Mouse (Mus musculus) left cerebral cortex, adult 11 months (tissue): ENCODE measurements around the gene Rai1.
A peak's percentile ranks its signal among the peaks of the same experiment; 100 is the strongest.

ENCODE experiments used
- DNase-seq: peaks from one replicate; pipeline ENCODE4 v3.0.0; 2022; ENCODE audit warnings: low spot score

Gene Rai1

DNA sequence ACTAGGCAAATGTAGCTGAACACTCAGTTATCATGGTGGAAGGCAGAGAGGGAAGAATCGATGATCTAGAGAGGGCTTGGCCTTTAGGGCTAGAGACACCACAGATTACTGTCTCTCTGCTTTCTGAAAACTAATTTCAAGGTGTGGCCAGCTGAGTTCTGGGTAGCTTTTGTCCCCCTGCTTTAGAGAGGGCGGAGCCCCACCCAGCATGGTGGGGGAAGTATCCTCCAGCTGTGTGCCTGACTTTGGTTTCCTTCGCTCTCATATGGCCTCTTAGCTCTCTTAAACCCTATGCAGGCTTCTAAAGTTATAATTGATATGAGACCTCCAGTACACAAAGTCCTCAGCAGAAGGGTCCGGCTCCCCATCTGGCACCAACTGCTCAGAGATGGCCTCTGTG, 58.5 kb downstream of the Rai1 start:
- DNase-seq, result no peak

DNA sequence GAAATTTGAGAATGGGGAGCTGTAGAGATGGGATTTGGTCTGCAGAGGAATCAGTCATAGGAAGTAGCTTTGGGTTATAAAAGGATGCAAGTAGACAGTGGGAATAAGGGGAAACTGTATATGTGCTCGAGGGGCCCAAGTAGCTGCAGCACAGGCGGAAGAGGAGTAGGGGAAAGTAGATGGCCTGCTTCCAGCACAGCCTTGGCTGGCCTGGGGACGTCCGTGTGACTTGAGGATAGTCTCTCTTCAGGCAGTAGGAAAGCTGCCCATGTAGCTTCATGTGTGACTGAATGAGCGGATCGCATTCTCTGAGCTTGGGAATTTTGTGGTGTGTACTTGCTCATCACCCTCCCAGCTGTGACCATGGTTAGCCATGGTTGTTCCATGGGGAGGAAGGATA, 59.6 kb downstream of the Rai1 start:
- DNase-seq, result no peak

DNA sequence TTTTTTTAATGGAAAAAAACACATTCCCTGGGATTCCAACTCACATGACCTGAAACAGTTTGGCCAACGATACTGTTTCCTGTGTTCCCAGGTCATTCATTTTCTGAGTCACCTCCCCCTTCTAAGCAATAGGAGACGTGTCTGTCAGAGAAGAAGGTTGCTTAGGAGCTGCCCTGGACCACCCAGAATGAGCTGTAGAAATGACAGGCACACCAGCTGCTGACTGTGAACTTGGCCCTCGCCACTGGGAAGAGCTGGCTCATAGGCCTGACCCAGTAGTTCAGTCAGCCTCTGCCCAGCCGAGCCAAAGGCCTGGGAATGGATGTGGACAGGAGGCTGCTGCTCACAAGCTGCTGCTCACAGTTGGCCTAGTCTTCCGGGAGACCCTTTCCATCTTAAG, 60.3 kb downstream of the Rai1 start:
- DNase-seq, result no peak

DNA sequence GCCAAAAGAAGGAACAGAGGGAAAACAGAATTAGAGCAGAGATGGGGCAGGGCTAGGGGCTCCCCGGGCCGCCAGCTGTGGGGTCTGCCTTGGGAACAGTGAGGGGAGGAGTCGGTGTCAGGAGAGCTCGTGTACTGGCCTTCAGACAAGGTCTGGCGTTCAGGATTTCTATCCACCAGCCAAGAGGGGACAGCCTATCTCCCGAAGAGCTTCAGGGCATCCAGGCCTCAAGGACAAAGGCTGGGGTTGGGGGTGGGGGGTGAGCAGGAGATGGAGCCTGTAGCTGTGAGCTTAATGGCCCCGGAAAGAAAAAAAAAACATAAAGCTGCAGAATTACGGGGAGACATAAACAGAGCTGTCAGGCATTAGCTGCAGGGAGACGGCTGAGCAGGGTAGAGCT, 64.0 kb downstream of the Rai1 start:
- no peak for DNase-seq

DNA sequence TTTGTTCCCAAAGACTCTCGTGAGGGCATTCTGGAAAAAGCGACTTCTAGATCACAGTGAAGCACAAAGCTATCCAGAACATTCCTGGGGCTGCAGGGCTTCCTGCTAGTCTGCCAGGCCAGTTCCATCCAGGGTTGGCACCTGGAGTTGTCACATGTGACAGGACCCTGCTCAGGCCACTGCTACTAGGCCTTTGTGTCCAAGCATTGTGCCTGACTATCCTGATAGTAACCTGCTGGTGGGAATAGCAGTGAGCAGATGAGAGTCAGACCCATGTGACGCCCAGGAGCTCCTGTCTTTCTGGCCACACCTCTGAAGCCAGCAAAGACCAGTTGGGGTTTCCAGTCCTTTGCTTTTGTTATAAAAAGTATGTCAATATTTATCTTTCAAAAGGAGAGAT, 67.3 kb downstream of the Rai1 start:
- no peak for DNase-seq

DNA sequence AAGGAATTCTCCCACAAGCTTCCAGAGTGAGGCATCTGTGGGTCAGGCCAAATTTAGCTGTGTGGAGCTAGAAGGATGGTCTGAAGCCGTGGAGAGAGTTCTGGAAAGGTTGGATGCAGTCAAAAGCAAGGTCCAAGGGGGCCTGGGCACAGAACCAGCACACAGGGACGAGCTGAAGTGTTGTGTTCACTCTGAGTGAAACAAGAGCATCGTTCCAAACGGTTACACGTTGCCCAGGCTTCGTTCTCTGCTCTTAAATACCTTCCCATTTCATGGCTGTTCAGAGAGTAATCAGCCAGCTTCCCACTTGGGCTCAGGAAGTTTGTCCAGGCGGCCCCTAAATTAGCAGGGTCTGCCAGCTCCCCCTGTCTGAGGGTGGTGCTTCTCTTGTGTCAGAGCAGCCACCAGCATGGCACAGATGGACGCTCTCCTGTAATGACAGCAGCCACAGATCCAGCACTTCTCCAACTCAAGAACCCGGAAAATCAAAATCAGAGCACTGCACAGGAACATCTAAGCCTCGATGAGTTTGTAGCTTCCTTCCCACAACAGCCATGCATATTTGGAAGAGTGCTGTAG, 68.9 kb downstream of the Rai1 start:
- no peak for DNase-seq

DNA sequence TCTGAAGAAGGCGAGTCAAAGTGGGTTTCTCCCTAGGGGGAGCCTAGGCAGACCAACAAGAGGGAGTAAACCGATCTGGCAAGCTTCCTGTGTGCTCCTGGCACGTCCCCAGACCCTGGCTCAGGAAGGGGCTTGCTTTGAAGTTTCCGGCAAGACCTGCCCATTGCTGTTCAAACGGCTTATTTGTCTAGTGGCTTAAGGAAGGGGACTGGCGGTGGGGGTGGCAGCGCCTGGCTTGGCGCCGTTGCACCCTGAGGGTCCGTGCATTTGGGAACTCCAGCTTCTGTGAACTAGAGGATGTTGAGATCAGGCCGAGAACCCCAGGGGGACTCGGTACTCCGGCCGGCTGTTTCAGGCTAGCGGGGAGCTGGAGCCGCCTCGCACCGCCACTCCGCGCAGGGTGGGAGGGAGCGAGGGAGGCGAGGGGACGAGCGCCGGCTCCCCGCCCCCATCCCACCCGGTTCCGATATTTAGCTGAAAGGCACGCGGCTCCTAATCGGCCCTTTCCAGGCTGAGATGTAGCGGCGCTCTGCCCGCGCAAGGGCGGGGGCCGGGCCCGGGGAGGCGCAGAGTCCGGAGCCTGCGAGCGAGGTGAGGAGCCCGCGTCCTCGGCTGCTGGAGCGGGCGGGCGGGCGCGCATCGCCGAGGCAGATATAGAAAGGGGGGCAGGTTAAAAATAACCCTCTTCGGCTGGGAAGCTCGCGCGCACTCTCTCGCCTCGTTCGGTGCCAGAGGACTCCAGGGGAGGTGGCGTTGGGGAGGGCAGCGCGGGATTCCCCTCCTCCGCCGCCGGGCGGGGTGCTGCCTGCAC, 70.8 kb downstream of the Rai1 start:
- DNase-seq, result peak; percentile 73

DNA sequence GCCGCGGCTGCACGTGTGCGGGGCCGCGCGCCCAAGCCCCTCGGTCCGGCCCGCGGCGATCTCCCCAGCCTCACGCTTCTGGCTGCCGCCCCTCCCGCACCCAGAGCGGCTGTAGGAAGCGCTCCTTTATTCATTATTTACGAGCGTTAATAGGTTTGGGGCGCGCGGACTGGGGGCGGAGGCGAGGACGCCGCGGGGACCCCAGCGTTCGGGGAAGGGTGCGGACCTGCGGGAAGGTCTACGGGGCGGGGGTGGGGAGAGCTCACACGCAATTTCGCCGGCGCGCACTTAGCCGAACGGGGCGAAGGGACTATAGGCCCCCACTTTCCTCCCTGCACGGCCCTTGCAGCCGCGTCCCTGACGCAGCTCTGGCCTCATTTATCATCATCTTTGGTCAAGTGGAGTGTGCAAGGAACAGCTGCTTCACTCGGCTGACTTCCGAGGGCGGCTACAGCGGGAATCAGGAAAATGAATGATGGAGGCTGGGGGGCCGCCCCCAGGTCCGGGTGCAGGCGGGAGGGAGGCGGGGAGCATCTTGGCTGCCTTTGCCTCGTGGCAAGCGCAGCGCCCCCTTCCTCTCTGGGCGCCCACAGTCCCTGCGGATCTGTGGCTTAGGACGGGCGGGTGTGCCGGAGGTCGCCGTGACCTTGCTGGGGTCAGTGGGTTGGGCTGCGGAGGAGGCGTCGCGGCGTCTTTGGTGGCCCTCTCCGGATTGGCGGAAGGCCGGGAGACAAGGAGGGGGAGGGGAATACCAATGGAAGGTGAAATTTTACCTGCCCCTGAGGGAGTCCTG, 71.6 kb downstream of the Rai1 start:
- DNase-seq, result peak; percentile 72

DNA sequence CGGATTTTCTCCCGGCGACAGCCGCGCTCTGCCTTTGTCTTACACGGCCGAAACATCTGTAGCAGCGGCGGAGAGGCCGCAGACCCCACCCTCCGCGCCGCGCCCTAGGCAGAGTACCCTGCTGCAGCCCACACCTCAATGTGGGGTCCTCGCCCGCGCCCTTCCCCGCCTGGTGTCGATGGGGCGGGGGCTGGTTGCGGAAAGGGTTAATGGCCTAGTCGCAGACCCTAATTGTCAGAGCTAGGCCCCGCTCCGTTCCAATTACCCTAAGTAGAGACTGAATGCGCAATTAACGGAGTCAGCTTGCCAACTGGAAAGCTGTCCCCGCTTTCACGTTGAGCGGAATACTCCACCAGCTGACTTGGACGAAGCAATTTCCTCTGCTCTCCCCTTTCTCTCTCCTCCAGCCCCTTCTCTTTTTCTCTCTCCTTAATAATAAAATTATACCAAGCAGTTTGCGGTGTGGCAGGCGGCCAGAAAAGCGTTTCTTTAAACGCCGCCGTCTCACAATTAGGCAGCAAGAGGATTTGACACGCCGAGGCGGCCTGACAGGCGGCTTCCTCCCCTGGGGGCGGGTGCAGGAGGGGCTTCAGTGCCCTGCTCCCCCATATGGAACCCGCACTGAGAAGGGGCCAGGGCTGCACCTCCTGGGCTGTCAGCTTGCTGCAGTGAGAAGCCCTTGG, 72.3 kb downstream of the Rai1 start:
- DNase-seq, result peak; percentile 58

DNA sequence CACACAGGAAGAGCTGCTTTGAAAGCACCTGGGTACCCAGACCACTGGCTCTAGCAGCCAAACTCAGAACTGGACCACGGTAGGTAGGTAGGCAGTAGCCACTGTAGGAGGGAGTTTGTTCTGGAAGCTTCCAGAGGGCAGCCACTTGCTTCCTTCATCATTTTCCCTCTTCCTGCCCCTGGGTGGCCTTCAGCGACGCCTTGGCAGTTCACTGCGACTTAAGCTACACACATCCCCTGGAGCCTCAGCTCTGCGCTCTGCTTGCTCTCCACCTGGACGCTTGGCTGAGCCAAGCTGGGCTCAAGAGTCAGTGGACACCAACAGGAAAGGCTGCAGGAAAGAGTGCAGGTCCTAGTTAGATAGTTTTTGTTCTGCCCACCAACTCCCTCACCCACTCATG, 73.2 kb downstream of the Rai1 start:
- DNase-seq, result no peak

DNA sequence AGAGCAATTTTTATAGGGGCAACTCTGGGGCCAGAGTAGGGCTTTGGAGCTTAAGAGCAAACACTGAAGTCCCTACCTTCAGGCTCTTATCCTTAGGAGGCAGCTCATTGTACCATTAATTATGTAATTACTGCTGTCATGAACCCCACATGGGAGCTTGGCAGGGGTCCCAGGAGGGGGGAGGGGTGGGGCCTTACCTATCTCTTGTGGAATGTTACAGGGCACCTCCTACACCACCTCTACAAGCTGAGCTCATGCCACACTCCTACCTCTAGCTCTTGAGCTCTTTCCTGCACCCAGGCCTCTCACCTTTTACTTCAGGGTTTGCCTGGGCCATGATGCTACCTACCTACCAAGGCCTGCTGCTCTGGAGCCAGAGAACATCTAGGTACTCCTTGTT, 73.7 kb downstream of the Rai1 start:
- DNase-seq, result no peak

DNA sequence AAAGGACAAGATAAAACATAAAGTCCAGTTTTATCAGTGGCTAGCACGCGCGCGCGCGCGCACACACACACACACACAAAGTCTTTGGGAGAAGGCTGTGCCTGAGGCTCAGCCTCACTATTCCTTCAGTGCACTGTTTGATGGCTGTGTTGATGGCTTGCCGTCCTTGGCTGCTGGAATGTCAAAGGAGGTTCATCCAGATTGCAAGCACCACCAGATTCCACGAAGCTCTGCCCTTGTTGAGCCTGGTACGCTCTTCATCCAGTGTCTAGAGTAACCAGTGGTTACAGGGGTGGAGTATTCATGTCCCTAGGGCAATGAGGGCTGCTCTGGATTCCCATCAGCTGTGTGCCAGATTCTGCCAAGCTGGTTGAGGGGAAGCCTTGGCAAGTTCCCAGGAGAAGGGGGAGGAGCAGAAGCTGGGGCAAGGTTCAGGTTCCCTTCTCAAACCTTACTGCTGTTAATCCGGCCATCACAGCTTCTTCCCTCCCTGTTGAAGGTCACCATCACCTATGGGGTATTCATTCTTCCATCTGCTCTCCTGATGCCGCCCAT, 77.4 kb downstream of the Rai1 start:
- DNase-seq, result no peak

DNA sequence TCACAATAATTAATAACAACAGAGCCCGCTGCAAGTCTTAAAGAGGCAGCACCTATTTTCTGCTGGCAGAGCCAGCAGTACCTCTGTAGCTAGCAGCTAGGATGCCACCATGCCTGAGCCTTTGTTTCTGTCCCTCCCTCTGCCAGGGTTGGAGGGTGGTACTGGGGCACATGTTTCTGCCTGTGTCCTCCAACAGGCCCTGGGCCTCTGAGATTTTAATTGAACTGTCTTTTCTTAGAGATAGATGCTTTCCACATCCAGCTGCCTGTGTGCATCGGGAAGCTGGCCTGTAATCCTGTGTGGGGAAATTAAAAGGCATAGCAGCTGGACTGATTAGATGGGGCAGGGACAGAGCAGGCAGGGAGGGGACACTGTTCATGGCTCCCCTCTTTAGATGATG, 77.9 kb downstream of the Rai1 start:
- no peak for DNase-seq

DNA sequence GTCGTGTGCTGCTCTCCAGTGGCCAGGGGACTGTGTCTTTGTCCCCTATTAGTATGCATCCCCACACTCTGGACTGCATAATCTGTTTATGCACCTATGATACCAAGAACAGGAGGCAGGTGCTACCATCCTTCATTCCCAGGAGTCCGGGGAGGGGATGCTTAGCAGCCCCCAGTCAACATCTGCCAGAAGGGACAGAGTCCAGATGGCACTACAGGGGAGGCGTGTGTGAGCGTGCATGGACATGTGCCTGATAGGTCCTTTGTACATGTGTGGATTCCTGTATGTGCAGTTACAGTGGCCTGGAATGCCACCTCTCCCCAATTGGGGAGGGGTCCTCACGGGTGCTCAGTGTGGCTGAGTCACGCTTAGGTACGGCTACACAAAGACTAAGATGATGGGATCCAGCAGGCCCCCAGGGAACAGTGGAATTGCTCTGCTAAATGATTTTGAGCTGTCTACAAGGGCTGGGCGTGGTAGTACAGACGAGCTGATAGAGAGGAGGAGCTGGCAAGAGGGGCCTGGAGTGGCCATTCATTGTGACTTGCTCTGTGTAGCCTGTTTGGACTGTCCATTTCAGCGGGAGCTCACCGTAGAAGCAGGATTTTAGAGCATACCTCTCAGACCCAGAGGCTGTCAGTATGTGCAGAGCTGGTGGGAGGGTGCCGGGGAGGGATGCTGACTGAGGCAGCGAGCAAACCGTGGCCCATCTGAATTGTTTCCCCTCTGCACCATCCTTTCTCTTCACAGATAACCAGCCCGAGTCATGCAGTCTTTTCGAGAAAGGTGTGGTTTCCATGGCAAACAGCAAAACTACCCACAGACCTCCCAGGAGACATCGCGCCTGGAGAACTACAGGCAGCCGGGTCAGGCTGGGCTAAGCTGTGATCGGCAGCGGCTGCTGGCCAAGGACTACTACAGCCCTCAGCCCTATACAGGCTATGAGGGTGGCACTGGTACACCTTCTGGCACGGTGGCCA, 79.8 kb downstream of the Rai1 start:
- no peak for DNase-seq

DNA sequence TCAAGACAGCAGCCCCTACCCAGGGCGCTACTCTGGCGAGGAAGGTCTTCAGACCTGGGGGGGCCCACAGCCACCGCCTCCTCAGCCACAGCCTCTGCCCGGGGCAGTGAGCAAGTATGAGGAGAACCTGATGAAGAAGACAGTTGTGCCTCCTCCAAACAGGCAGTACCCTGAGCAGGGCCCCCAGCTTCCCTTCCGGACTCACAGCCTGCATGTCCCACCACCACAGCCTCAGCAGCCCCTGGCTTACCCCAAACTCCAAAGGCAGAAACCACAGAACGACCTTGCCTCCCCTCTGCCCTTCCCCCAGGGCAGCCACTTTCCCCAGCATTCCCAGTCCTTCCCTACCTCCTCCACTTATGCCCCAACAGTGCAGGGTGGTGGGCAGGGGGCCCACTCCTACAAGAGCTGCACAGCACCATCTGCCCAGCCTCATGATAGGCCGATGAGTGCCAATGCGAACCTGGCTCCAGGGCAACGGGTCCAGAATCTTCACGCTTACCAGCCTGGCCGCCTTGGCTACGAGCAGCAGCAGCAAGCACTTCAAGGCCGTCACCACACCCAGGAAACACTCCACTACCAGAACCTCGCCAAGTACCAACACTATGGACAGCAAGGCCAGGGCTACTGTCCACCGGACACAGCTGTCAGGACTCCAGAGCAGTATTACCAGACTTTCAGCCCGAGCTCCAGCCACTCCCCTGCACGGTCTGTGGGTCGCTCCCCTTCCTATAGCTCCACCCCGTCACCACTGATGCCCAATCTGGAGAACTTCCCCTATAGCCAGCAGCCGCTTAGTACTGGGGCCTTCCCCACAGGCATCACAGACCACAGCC, 80.8 kb downstream of the Rai1 start:
- no peak for DNase-seq

DNA sequence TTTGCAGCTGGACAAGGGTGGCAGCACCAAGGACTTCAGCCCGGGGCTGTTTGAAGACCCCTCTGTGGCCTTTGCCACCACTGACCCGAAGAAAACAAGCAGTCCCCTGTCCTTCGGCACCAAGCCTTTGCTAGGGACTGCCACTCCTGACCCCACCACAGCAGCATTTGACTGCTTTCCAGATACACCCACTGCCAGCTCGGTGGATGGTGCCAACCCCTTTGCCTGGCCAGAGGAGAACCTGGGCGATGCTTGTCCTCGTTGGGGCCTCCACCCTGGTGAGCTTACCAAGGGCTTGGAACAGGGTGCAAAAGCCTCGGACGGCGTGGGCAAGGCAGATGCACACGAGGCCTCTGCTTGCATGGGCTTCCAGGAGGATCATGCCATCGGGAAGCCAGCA, 82.3 kb downstream of the Rai1 start:
- no peak for DNase-seq

DNA sequence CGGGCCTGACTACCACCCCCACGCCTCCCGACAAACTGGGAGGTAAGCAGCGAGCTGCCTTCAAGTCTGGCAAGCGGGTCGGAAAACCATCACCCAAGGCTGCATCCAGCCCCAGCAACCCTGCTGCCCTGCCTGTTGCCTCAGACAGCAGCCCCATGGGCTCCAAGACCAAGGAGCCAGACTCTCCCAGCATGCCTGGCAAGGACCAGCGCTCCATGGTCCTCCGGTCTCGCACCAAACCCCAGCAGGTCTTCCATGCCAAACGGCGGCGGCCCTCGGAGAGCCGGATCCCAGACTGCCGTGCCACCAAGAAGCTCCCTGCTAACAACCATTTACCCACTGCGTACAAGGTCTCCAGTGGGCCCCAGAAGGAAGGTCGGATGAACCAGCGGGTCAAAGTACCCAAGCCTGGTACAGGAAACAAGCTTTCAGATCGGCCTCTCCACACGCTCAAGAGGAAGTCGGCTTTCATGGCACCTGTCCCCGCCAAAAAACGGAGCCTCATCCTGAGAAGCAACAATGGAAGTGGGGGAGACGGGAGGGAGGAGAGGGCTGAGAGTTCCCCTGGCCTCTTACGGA, 83.6 kb downstream of the Rai1 start:
- no peak for DNase-seq

DNA sequence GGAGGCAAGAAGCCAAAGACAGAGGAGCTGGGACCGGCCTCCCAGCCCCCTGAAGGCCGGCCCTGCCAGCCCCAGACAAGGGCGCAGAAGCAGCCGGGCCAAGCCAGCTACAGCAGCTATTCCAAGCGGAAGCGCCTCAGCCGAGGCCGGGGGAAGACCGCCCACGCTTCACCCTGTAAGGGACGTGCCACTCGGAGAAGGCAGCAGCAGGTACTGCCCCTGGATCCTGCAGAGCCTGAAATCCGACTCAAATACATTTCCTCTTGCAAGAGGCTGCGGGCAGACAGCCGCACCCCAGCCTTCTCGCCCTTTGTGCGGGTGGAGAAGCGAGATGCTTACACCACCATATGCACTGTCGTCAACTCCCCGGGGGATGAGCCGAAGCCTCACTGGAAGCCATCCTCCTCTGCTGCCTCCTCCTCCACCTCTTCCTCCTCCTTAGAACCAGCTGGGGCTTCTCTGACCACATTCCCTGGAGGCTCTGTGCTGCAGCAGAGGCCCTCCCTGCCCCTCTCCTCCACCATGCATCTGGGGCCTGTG, 84.8 kb downstream of the Rai1 start:
- no peak for DNase-seq

DNA sequence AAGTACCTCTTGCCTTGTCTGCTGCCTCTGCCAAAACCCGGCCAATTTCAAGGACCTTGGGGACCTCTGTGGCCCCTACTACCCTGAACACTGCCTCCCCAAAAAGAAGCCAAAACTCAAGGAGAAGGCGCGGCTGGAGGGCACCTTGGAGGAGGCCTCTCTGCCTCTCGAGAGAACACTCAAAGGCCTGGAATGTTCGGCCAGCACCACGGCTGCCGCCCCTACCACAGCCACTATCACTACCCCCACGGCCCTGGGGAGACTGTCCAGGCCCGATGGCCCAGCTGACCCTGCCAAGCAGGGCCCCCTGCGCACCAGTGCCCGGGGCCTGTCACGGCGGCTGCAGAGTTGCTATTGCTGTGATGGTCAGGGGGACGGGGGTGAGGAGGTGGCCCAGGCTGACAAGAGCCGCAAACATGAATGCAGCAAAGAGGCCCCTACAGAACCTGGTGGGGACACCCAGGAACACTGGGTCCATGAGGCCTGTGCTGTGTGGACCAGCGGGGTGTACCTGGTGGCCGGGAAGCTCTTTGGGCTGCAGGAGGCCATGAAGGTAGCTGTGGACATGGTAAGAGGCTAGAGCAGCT, 85.3 kb downstream of the Rai1 start:
- no peak for DNase-seq
